In genomic region chr3:138770650-138771331, GRCm38 (mm10) we compare ENCODE assay signal across 12 mouse cellular contexts. TPM values are rescaled to one million over a fixed set of nuclear protein-coding genes. Genes with fewer than 3 reads are reported as not detected.
DNase-seq lines count a peak whose midpoint lies in the region; ATAC-seq and TF ChIP-seq lines count a peak whose summit lies in the region.
"Had no signal": no experiment of that assay in that cellular context is flagged by ENCODE, and none has a peak within 500 bp of the region (broad histone marks: within the 10 kb centered on the region; RNA-seq: fewer than 3 reads in every experiment).

No protein-coding gene starts in this region.

- ATAC-seq in kidney, embryonic 15.5 days (replicated peaks; ENCODE audit: low FRiP score) = no peak
- 0 out of 2 replicates have a peak, but pooled peaks have one; percentile 23 for ATAC-seq in stomach, embryonic 16.5 days (ENCODE audit: insufficient read depth, low FRiP score)

- H3K4me3 ChIP-seq in kidney, adult 2 months (ENCODE audit: insufficient read depth, low read depth, low read length) = no peak overlapping the region
- no peak overlapping the region for H3K4me3 ChIP-seq in kidney, embryonic 15.5 days (replicated peaks)
- no peak overlapping the region for H3K4me3 ChIP-seq in stomach, embryonic 16.5 days (replicated peaks; ENCODE audit: low read length)
- H3K4me3 ChIP-seq: erythroblast, embryonic 14.5 days; neural tube, embryonic 12.5 days had no signal

- no peaks in the 10 kb centered on the region for H3K27me3 ChIP-seq in kidney, adult 2 months (replicated peaks; ENCODE audit: control insufficient read depth, insufficient read depth, low read length)
- H3K27me3 ChIP-seq in kidney, embryonic 15.5 days = no peaks in the 10 kb centered on the region
- no peaks in the 10 kb centered on the region for H3K27me3 ChIP-seq in stomach, embryonic 16.5 days (ENCODE audit: control insufficient read depth, insufficient read depth, low read length)
- H3K27me3 ChIP-seq: neural tube, embryonic 12.5 days had no signal

- DNase-seq in cerebellum, adult 11-12 months = peak; percentile 48
- DNase-seq in cerebellum, adult 8-10 months = no peak
- DNase-seq in kidney, adult 2 months = peak; percentile 88
- DNase-seq in right cerebral cortex, adult 18-20 months = peak; percentile 74
- DNase-seq in right cerebral cortex, postnatal 4 days = no peak
- DNase-seq in retina, postnatal 1 day = no peak
- DNase-seq: heart, adult 18-20 months; lung, postnatal 14 days had no signal

- no peak for TF ChIP-seq POLR2A in kidney, adult 2 months (IDR thresholded peaks at IDR 0.05; ENCODE audit: low read depth, low read length)

- H3K4me2 ChIP-seq in kidney, embryonic 15.5 days = no peak overlapping the region
- no peak overlapping the region for H3K4me2 ChIP-seq in stomach, embryonic 16.5 days (ENCODE audit: low read depth, low read length)
- H3K4me2 ChIP-seq: neural tube, embryonic 12.5 days had no signal

- H3K9me3 ChIP-seq in kidney, embryonic 15.5 days (replicated peaks) = no peaks in the 10 kb centered on the region
- no peaks in the 10 kb centered on the region for H3K9me3 ChIP-seq in stomach, embryonic 16.5 days (replicated peaks; ENCODE audit: control insufficient read depth, low read length)
- H3K9me3 ChIP-seq: neural tube, embryonic 12.5 days had no signal

- H3K27ac ChIP-seq in kidney, adult 2 months (ENCODE audit: insufficient read depth, low read depth, low read length) = peak overlapping the region; percentile 73
- no peak overlapping the region for H3K27ac ChIP-seq in kidney, embryonic 15.5 days
- peak overlapping the region; percentile 21; the same call in 1 of the 2 replicates for H3K27ac ChIP-seq in stomach, embryonic 16.5 days (ENCODE audit: low read length)
- H3K27ac ChIP-seq: neural tube, embryonic 12.5 days had no signal

- 53% methylated on average over 10 of the region's 10 CpGs for WGBS in kidney, adult 2 months
- WGBS in kidney, embryonic 15.5 days = 81% methylated on average over 10 of the region's 10 CpGs
- 78% methylated on average over 10 of the region's 10 CpGs for WGBS in stomach, embryonic 16.5 days

- H3K4me1 ChIP-seq in kidney, adult 2 months (ENCODE audit: control insufficient read depth, insufficient read depth, low read length) = peaks cover 22% of the 10 kb centered on the region
- H3K4me1 ChIP-seq in kidney, embryonic 15.5 days = peaks cover 36% of the 10 kb centered on the region
- H3K4me1 ChIP-seq in stomach, embryonic 16.5 days (ENCODE audit: control insufficient read depth, insufficient read depth, low read length) = peaks cover 38% of the 10 kb centered on the region

- no peaks in the 10 kb centered on the region for H3K36me3 ChIP-seq in kidney, adult 2 months (ENCODE audit: control insufficient read depth, insufficient read depth, low read length)
- no peaks in the 10 kb centered on the region for H3K36me3 ChIP-seq in kidney, embryonic 15.5 days
- no peaks in the 10 kb centered on the region for H3K36me3 ChIP-seq in stomach, embryonic 16.5 days (ENCODE audit: control insufficient read depth, insufficient read depth, low read length)
- H3K36me3 ChIP-seq: neural tube, embryonic 12.5 days had no signal

- H3K9ac ChIP-seq in kidney, embryonic 15.5 days = no peak overlapping the region
- H3K9ac ChIP-seq in stomach, embryonic 16.5 days (ENCODE audit: low read length) = no peak overlapping the region
- H3K9ac ChIP-seq: neural tube, embryonic 12.5 days had no signal

- TF ChIP-seq CTCF in kidney, adult 2 months (conservative IDR thresholded peaks at IDR 0.05; ENCODE audit: insufficient read depth, insufficient read length, low read depth, low read length) = no peak

RNA-seq across cellular contexts. Expression of gene Tspan5, which starts 28.8 kb away (rescaled TPM):
- polyA plus RNA-seq in kidney, adult 2 months (2012; rRNA removed) = 19.8 and 23.8 TPM in 2 replicates
- 26.3 and 28.9 TPM in 2 replicates for polyA plus RNA-seq in kidney, embryonic 15.5 days (2015; fragmentation: Nextera tagmentation; extraction: Ambion mirVana)
- 31.1 and 33.7 TPM in 2 replicates for polyA plus RNA-seq in stomach, embryonic 16.5 days (2015; fragmentation: Nextera tagmentation; extraction: Ambion mirVana)

Comparison
In these comparisons a context has a peak if more than half of its experiments do, and no peak if none do; other contexts are left out.
1. DNase-seq: peak in cerebellum, adult 11-12 months (single experiment), kidney, adult 2 months (single experiment) and right cerebral cortex, adult 18-20 months (single experiment); none in cerebellum, adult 8-10 months (single experiment), right cerebral cortex, postnatal 4 days (single experiment) and retina, postnatal 1 day (single experiment).